Mouse (Mus musculus) G1E (cell line): ENCODE measurements around the gene Gm28047. TPM values are rescaled to one million over a fixed set of nuclear protein-coding genes. Genes with fewer than 3 reads are reported as not detected.

Experiments
- ATAC-seq: 2 replicates; pipeline ENCODE4 v1.8.0; 2016; ENCODE audit warnings: mild to moderate bottlenecking; ENCODE audit not compliant: insufficient number of reproducible peaks, poor library complexity, low FRiP score, severe bottlenecking; ENCODE audit errors: extremely low read depth
- DNase-seq: peaks from one replicate; pipeline ENCODE4 v3.0.0; 2012; ENCODE audit warnings: low spot score
- H3K27me3 ChIP-seq: 2 replicates; pipeline ENCODE4 v1.6.1; 2012; ENCODE audit warnings: mild to moderate bottlenecking, low read length, inconsistent platforms; ENCODE audit not compliant: insufficient read depth
- H3K36me3 ChIP-seq: replicated peaks from 2 replicates; pipeline ENCODE3; 2012; ENCODE audit warnings: mild to moderate bottlenecking, inconsistent platforms
- H3K4me1 ChIP-seq: 2 replicates; pipeline ENCODE4 v1.6.1; 2012; ENCODE audit warnings: low read depth, low read length, inconsistent platforms, mixed read lengths; ENCODE audit not compliant: insufficient read depth
- H3K4me3 ChIP-seq: 2 replicates; pipeline ENCODE4 v1.5.1; 2012; ENCODE audit warnings: low read depth, mild to moderate bottlenecking, inconsistent platforms, low read length, moderate library complexity, mixed read lengths
- H3K9me3 ChIP-seq: replicated peaks from 2 replicates; pipeline ENCODE4 v1.6.1; 2012; ENCODE audit warnings: inconsistent platforms
- CTCF ChIP-seq: IDR thresholded peaks from 2 replicates; pipeline ENCODE4 v1.5.1; 2012; ENCODE audit warnings: low read depth, low read length, inconsistent platforms, mixed read lengths
- GATA1 ChIP-seq: IDR thresholded peaks from 2 replicates; pipeline ENCODE4 v1.6.1; 2012; ENCODE audit warnings: borderline replicate concordance, low read length, inconsistent platforms, mixed read lengths
- GATA2 ChIP-seq: IDR thresholded peaks from 2 replicates; pipeline ENCODE4 v1.6.1; 2012; ENCODE audit warnings: low read depth, low read length, inconsistent platforms, borderline replicate concordance
- POLR2AphosphoS5 ChIP-seq: IDR thresholded peaks from 2 replicates; pipeline ENCODE4 v1.6.1; 2012; ENCODE audit warnings: low read depth, low read length, inconsistent platforms; ENCODE audit not compliant: insufficient replicate concordance
- TAL1 ChIP-seq: conservative IDR thresholded peaks from 2 replicates; pipeline ENCODE4 v1.6.1; 2012; ENCODE audit warnings: low read depth, low read length, inconsistent platforms, mixed read lengths
- polyA plus RNA-seq: library from polyadenylated mRNA; stranded (reverse); fragments of >175 nt; gene quantifications from 2 replicates; pipeline ENCODE4 v1.2.3, GENCODE M21; 2012
- total RNA-seq, 2 experiments: library from RNA; stranded (forward) in 1 of 2; stranded (reverse) in 1 of 2; fragments of 200-1000 nt in 1 of 2; fragments of >200 nt in 1 of 2; fragmentation: Nextera tagmentation in 1 of 2; gene quantifications; 2 replicates each; pipeline ENCODE4 v1.2.3; 2014 to 2017

The Gm28047 gene
- total RNA-seq (2014; fragmentation: Nextera tagmentation) (not detected in 2 replicates), total RNA-seq (2017) (not detected in 2 replicates), polyA plus RNA-seq (0.04 TPM in 1 of 2 replicates, not detected in the other)

- TF ChIP-seq CTCF (no peak), TAL1 (no peak), GATA1 (no peak), GATA2 (no peak), POLR2AphosphoS5 (no peak)
- H3K36me3 ChIP-seq, result peaks cover 20% of the 10 kb centered on the region
- H3K9me3 ChIP-seq, result no peaks in the 10 kb centered on the region
- H3K27me3 ChIP-seq, result no peaks in the 10 kb centered on the region; the same call in 1 of the 2 replicates
- DNase-seq (peak; percentile 93), ATAC-seq (peak; percentile 96)
- H3K4me1 ChIP-seq, result peaks cover 26% of the 10 kb centered on the region
- peak within 1 kb of the TSS; percentile 75 for H3K4me3 ChIP-seq
Observed at GRCm38 (mm10) chr15:102624970-102625686, at the start of gene Gm28047, which contains the start of gene Atf7. TSS of gene Gm28047 (minus strand) at chr15:102625067. TSS of gene Atf7 (minus strand) at chr15:102625464.

- Histone ChIP-seq H3K4me1 (peaks cover 32% of the 10 kb centered on the region), H3K4me3 (no peak overlapping the region), H3K36me3 (peaks cover 12% of the 10 kb centered on the region), H3K9me3 (no peaks in the 10 kb centered on the region), H3K27me3 (peaks cover 17% of the 10 kb centered on the region)
- ATAC-seq (no peak), DNase-seq (no peak)
- TF ChIP-seq GATA1 (no peak), TAL1 (no peak), POLR2AphosphoS5 (no peak), GATA2 (no peak), CTCF (no peak)
Observed at GRCm38 (mm10) chr15:102673548-102673947, 48.7 kb upstream of the Gm28047 start.

GRCm38 (mm10) chr15:102672215-102673071 is 47.6 kb upstream of the Gm28047 start, which contains the start of gene Atp5g2:
TSS of gene Atp5g2 (minus strand) at chr15:102672352.
- DNase-seq, result no peak
- Histone ChIP-seq H3K4me1 (peaks cover 40% of the 10 kb centered on the region), H3K4me3 (peak within 1 kb of the TSS; percentile 87), H3K36me3 (peaks cover 21% of the 10 kb centered on the region), H3K9me3 (no peaks in the 10 kb centered on the region), H3K27me3 (peaks cover 17% of the 10 kb centered on the region)
- TF ChIP-seq TAL1 (no peak), POLR2AphosphoS5 (no peak), GATA1 (no peak), CTCF (no peak)
- no peak for ATAC-seq

- H3K36me3 ChIP-seq, result peaks cover 27% of the 10 kb centered on the region
- H3K9me3 ChIP-seq, result no peaks in the 10 kb centered on the region
- H3K4me1 ChIP-seq, result peaks cover 47% of the 10 kb centered on the region
- H3K4me3 ChIP-seq, result peak overlapping the region; percentile 69
- ATAC-seq, result no peak
- DNase-seq, result peak; percentile 54
- no peak for TF ChIP-seq TAL1
- peaks cover 15% of the 10 kb centered on the region for H3K27me3 ChIP-seq
Observed at GRCm38 (mm10) chr15:102671721-102672214, 46.9 kb upstream of the Gm28047 start.

- ATAC-seq, result peak; percentile 94
- DNase-seq, result peak; percentile 84
- peak overlapping the region; percentile 87 for H3K4me3 ChIP-seq
- H3K27me3 ChIP-seq, result peaks cover 15% of the 10 kb centered on the region
- TF ChIP-seq GATA2 (no peak), GATA1 (no peak), CTCF (peak; percentile 95), TAL1 (no peak), POLR2AphosphoS5 (no peak)
- peaks cover 54% of the 10 kb centered on the region for H3K4me1 ChIP-seq
- H3K36me3 ChIP-seq, result peaks cover 35% of the 10 kb centered on the region
- H3K9me3 ChIP-seq, result no peaks in the 10 kb centered on the region
Observed at GRCm38 (mm10) chr15:102670767-102671575, 46.1 kb upstream of the Gm28047 start.

GRCm38 (mm10) chr15:102670281-102670680 is 45.4 kb upstream of the Gm28047 start:
- Histone ChIP-seq H3K27me3 (peaks cover 15% of the 10 kb centered on the region), H3K36me3 (peaks cover 42% of the 10 kb centered on the region), H3K4me3 (peak overlapping the region; percentile 87), H3K9me3 (no peaks in the 10 kb centered on the region), H3K4me1 (peaks cover 61% of the 10 kb centered on the region)
- no peak for DNase-seq
- TF ChIP-seq GATA1 (no peak), CTCF (no peak), TAL1 (no peak), POLR2AphosphoS5 (no peak), GATA2 (no peak)
- no peak for ATAC-seq
